Mouse (Mus musculus) ovary, postnatal 10 days (tissue): ENCODE measurements around the gene Pelo.

Source experiments
- DNase-seq: peaks from one replicate; pipeline ENCODE4 v3.0.0; 2022; ENCODE audit warnings: low spot score

The Pelo gene

GRCm38 (mm10) chr13:115096965-115097364, 7.0 kb upstream of the Pelo start:
- no peak for DNase-seq

GRCm38 (mm10) chr13:115096216-115096615, 6.2 kb upstream of the Pelo start:
- no peak for DNase-seq

DNA sequence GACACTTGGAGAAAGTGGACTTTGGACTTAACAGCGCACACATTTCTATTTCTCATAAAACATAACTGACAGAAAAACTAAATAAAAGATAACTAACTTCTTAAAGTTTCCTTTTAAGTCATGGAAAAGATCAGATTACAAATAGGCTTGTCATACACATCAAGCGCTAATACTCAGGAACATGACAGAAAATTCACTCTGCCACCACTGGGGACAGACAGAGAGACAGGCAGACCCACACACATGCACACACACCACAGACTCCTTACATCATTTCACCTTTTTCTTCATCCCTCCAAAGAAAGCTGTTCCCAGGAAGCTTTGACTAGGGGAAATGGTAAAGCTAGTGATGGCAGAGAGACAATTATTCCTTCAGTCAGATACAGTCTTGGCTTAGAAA, 5.4 kb upstream of the Pelo start:
- no peak for DNase-seq

DNA sequence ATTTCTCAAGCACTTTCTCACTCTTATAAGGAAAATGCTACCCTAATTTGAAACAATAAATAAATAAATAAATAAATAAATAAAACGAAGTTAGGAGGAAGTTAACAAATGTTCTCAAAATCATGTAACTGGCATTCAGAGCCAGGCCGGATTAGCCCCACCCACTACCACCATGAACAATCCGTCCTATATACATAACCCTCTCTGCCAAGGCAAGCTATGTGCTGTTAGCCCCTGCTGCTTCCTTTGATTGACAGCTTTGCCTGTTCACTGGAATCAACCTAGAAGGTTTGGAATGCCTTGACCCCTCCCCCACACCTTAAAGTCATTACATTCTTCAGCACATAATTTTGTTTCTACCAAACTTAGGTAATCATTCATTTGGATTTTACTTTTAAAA, 1.5 kb upstream of the Pelo start:
- DNase-seq, result no peak

DNA sequence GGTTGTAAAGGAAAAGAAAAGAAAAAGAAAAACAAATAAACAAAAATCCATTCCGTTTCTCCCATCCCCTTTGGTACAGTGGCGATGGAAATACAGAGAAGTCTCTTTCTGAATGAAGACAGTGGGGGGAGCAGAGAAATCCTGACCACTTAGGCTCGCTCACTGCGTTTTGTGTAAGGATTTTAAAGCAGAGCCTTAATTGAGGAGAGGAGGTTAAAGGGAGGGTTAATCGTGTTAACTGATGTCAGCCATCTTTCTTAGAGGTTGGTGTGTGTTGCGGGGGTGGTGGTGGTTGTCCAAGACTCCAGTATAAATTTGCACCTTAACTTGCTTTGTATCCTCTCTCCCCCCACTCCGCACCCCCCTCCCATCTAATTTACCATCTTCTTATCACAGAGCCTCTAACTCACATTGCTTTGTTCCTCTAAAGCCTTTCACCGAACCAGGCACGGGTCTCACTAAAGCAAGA, 1.0 kb upstream of the Pelo start:
- DNase-seq, result no peak

DNA sequence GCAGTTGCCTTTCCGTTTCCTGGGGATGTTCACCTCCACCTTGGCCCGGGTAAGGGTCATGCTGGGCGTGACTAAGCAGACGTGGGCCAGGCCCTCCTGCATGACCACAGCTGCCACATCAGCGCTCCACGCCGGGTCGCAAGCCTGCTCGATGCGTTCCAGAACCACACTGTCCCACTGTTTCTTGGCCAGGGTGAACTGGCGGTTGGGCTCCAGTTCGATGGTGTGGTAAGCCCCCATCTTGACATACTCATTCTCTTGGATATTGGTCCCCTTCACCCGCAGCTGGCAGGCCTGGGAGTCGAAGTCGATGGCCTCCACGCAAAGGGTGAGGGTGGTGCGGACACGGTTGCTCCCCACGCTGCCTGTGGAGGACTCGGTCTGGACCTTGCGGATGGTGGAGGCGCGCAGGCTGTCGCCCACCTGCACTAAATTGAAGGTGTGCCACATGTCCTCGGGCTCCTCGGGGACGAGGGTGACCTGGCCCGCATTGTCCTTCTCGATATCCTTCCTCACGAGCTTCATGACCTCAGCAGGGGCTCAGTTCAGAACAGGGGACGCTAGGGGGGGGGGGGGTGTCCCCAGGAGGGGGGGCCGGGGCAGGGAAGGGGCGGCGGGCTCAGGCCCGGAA, 476 bp downstream of the Pelo start:
- DNase-seq, result no peak

DNA sequence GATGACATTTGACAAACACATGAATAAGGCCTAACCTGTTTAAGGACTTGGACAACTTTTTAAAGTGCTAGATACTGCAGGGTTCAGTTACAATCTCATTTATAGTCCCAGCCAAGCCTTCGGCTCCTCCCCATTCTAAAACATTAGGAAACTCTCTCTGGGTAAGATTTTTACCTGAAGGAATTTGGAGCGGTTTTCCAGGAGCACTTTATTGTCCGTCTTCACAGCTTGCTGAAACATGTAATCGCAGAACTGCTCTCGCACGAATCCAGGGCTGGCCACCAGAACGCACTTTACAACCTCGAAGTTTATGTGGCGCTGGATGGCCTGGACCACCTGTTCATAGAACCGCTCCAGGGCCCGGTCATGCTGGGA, 979 bp downstream of the Pelo start:
- DNase-seq, result no peak

DNA sequence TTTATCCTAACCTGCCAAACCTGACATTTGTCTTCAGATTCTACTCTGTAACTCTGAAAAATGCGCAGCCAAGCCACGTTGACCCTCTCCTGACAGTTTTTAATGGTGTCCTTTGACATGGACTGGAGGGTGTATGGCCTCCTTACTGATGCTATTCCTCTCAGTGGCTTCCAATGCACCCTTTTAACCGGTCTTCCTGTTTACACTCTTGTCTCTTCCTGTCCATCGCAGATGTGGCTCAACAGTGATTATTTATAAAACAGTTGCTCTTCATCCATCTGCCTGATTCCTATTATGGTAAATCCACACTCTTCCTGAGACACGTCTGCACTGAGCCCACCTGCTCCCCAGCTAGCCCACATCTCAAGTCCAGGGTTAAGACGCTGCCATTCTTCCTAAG, 4.0 kb downstream of the Pelo start:
- DNase-seq, result no peak

GRCm38 (mm10) chr13:115082339-115082738, 7.6 kb downstream of the Pelo start:
- no peak for DNase-seq

GRCm38 (mm10) chr13:115079996-115080585, 9.9 kb downstream of the Pelo start:
- DNase-seq, result no peak

DNA sequence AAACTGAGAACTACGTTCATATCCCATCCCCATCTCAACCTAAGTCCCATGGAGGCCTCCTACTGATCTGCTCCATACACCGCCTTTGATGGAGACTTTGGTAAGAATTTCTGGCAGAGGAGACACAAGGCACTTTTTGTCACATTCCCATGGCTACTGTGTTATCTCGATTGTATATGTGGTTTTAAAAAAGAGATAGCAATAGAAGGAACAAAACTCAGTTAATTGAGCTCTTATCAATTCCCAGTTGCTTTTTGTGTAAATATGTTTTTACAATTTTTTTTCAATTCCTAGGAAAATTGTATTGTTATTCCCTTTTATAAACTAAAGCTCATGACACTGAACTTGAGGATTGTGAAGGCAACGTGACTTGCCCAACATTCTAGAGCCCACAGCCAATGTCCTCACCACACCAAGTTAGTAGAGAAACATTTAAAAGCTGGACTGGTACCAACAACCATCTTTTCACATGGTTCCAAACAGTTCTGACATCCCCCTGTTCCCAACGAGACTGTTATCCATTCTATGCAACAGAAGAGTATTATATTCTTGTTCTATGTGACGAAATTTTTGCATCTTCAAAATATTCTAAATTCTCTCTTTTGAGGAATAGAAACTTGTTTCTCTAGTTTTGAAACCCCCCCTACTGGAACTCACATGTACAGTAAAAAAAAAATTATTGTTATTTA, 10.8 kb downstream of the Pelo start:
- DNase-seq, result no peak

- no peak for DNase-seq
Observed at GRCm38 (mm10) chr13:115077346-115078134, 12.4 kb downstream of the Pelo start.

DNA sequence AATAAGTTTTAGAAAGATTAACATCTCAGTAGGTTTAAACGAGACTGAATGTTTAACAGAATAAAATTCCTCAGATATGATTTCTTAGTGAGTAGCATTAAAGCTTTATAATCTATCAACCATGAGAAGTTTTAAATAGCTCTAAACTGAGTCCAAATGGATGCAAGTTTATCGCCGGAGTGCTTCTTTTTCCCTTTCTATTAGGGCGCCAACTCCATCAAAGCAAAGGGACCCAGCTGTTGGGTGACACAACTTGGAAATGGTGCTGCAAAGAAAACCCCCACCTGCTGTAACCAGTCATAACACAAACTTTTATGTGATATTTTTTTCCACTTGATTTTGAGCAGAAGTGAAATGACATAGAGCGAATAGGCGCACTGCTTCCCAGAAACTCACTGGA, 17.6 kb downstream of the Pelo start:
- no peak for DNase-seq

- DNase-seq, result no peak
Observed at GRCm38 (mm10) chr13:115071431-115071830, 18.6 kb downstream of the Pelo start.

GRCm38 (mm10) chr13:115067968-115068330, 22.0 kb downstream of the Pelo start:
- no peak for DNase-seq

GRCm38 (mm10) chr13:115067324-115067967, 22.5 kb downstream of the Pelo start:
- no peak for DNase-seq

DNA sequence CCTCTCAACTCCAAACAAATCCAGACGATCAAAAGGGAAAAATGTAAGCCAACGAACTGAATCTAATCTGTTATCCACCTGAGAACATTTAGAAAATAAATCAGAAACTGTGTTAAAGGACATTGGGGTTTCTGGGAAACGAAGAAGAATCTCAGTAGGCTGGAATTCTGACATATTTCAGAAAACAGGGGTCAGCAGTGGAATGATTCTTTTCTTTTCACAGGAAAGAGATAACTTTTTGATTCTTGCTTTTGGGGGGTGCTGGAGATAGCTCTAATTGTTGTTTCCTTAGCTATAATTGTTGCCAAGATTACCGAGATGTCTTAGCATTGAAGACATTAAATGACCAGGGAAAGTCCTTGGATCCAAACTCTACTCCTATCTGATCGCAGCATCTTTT, 32.4 kb downstream of the Pelo start:
- DNase-seq, result no peak

GRCm38 (mm10) chr13:115054783-115055182, 35.2 kb downstream of the Pelo start:
- peak; percentile 2 for DNase-seq

GRCm38 (mm10) chr13:115052568-115052967, 37.4 kb downstream of the Pelo start:
- no peak for DNase-seq

DNA sequence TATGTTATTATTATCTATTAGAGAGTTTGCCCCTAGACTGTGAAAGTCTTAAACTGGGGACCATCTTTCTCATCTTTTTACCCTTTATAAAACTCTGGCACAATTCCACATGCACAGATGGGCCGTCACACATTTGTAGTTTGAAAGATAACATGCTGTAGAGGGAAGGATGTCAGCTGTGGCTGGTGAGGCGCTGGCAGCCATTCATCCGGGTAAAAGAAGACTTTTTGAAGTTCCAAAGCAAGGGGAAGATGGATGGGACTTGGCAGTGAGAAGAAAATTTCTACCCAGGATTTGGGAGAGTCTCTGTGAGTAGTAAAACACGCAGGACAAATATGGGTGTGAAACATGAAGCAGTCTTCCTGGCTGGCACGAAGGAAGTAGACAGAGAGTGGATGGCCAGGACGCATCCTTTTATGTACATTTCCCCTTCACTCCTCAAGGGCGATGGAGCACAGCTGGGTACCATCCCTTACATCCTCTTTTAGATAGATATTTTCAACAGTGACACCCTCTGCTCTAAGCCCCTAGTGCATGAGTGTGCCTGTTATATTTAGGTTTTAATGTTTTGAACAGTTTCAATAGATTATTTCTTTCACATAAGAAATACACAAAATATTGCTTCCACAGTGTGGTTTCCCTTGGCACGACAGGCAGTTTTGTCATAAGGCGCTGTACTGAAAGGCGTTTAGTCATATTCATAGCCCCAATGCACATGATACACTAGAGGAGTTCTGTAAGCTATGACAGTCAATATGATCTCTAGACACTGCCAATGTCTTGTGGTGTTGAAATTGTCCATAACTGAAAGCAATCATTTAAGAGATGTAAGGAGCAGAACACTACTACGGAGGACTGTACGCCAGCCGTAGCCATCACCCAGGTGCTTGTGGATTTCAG, 39.1 kb downstream of the Pelo start:
- no peak for DNase-seq

- DNase-seq, result no peak
Observed at GRCm38 (mm10) chr13:115042652-115043051, 47.3 kb downstream of the Pelo start.
